Mouse (Mus musculus) forebrain, embryonic 10.5 days (tissue): ENCODE measurements around the gene Hist1h2bh. TPM values are rescaled to one million over a fixed set of nuclear protein-coding genes. Genes with fewer than 3 reads are reported as not detected.

Experiments used
- DNase-seq: peaks from one replicate; pipeline ENCODE4 v3.0.0-alpha.2; 2017; ENCODE audit warnings: low spot score; ENCODE audit errors: extremely low spot score
- H3K27ac ChIP-seq: fragments of 300-500 bp; sonication (generic); 2 replicates; pipeline ENCODE4 v1.5.1; 2016; ENCODE audit warnings: mild to moderate bottlenecking
- H3K27me3 ChIP-seq: fragments of 300-500 bp; sonication (generic); 2 replicates; pipeline ENCODE4 v1.6.1; 2016; ENCODE audit warnings: mild to moderate bottlenecking; ENCODE audit not compliant: poor library complexity, severe bottlenecking
- H3K36me3 ChIP-seq: fragments of 300-500 bp; sonication (generic); replicated peaks from 2 replicates; pipeline ENCODE4 v1.6.1; 2016; ENCODE audit warnings: mild to moderate bottlenecking, moderate library complexity
- H3K4me1 ChIP-seq: fragments of 300-500 bp; sonication (generic); 2 replicates; pipeline ENCODE4 v1.6.1; 2016
- H3K4me3 ChIP-seq: fragments of 300-500 bp; sonication (generic); 2 replicates; pipeline ENCODE4 v1.5.1; 2016; ENCODE audit warnings: mild to moderate bottlenecking, moderate library complexity
- H3K9me3 ChIP-seq: fragments of 300-500 bp; sonication (generic); 2 replicates; pipeline ENCODE4 v1.6.1; 2016; ENCODE audit warnings: mild to moderate bottlenecking, moderate library complexity
- WGBS: fragments of 180-500 bp; shearing (Covaris S2); methylation state at CpG from one replicate; pipeline ENCODE4 v1.1.7; 2016; 5-methylcytosine and 5-hydroxymethylcytosine counted together
- polyA plus RNA-seq: library from polyadenylated mRNA; unstranded; fragments of >200 nt; fragmentation: Nextera tagmentation; extraction: Ambion mirVana; gene quantifications from 2 replicates; pipeline ENCODE4 v1.2.1, GENCODE M21; 2016

Hist1h2bh gene
- polyA plus RNA-seq, 1 experiment from 2014 or later: 0.74 TPM

DNA sequence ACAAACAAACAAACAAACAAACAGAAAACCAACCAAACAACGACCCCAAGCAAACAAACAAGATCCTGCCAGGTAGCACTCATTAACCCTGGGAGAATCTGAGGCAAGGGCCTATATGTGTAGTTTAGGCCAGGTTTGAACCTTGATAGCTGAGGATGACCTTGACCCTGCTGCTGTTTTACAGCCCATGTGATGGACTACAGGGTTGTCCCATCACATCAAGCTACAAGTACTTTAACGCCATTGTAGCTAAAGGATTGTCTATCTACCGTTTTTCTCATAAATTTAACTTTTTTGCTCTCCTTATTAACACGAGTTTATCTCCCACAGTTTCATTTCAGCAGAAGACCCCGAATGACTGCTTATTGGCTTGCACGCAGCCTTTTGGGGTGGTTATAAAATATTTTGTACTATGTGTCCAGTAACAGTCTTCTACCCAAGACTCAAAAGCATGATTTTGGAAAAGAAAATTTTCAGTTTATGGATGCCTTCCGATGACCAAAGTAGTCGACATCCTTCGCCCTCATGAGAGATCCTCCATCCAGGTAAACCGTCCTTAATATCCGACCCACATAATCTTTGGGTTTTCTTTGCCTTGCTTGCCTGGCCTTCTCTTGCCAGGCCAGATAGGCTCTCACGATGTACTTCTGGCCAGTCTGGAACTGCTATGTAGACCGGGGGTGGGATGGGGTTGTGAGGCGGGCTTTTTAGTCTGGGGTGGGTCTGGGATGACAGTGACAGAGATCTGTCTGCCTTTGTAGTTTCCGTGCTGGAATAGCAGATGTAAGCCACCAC is 27.2 kb downstream of the Hist1h2bh start:
- Histone ChIP-seq H3K27me3 (no peaks in the 10 kb centered on the region), H3K9me3 (no peaks in the 10 kb centered on the region), H3K27ac (peak overlapping the region; percentile 68), H3K4me3 (peak overlapping the region; percentile 59), H3K4me1 (peaks cover 15% of the 10 kb centered on the region), H3K36me3 (no peaks in the 10 kb centered on the region)
- no peak for DNase-seq
- WGBS: 56% methylated on average over 15 of the region's 15 CpGs

DNA sequence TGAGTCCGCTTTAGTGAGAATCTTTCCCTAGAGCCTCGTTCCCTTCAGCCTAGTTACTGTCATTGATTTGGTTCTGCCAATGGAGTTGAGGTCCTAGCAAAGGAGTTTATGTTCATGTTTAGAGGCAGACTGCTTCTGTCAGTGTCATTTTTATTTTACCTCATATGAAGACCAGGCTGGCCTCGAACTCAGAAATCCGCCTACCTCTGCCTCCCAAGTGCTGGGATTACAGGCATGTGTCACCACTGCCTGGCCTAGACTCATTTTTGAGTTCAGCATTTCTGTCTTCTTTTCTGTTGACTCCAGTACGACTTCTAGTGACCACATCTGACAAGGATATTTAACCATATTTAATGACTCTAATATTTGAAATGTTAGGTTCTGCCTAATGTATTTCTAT is 27.9 kb downstream of the Hist1h2bh start:
- DNase-seq: no peak
- no peaks in the 10 kb centered on the region for H3K9me3 ChIP-seq
- no peaks in the 10 kb centered on the region for H3K36me3 ChIP-seq
- H3K27ac ChIP-seq: no peak overlapping the region
- H3K4me1 ChIP-seq: peaks cover 21% of the 10 kb centered on the region
- H3K4me3 ChIP-seq: no peak overlapping the region; the same call in 1 of the 2 replicates
- H3K27me3 ChIP-seq: no peaks in the 10 kb centered on the region
- WGBS: 73% methylated on average over 5 of the region's 5 CpGs

- no peak overlapping the region for H3K4me3 ChIP-seq
- no peak overlapping the region for H3K27ac ChIP-seq
- WGBS: 92% methylated on average over 1 of the region's 1 CpGs
Observed at GRCm38 (mm10) chr13:23513517-23513916, 29.7 kb downstream of the Hist1h2bh start.

GRCm38 (mm10) chr13:23510127-23510526 is 33.1 kb downstream of the Hist1h2bh start:
- no peaks in the 10 kb centered on the region for H3K27me3 ChIP-seq
- 44% methylated on average over 1 of the region's 1 CpGs for WGBS
- H3K36me3 ChIP-seq: no peaks in the 10 kb centered on the region
- no peak overlapping the region for H3K4me3 ChIP-seq
- H3K4me1 ChIP-seq: peaks cover 32% of the 10 kb centered on the region
- no peak for DNase-seq
- H3K9me3 ChIP-seq: no peaks in the 10 kb centered on the region
- H3K27ac ChIP-seq: no peak overlapping the region

More at GRCm38 (mm10) chr13:23513517-23513916, 29.7 kb downstream of the Hist1h2bh start:
- H3K4me1 ChIP-seq: peaks cover 21% of the 10 kb centered on the region
- no peaks in the 10 kb centered on the region for H3K9me3 ChIP-seq
- no peaks in the 10 kb centered on the region for H3K27me3 ChIP-seq
- H3K36me3 ChIP-seq: no peaks in the 10 kb centered on the region
- DNase-seq: no peak

- peak; percentile 63 for DNase-seq
- H3K4me3 ChIP-seq: peak overlapping the region; percentile 59
Observed at GRCm38 (mm10) chr13:23506819-23507515, 36.2 kb downstream of the Hist1h2bh start.

DNA sequence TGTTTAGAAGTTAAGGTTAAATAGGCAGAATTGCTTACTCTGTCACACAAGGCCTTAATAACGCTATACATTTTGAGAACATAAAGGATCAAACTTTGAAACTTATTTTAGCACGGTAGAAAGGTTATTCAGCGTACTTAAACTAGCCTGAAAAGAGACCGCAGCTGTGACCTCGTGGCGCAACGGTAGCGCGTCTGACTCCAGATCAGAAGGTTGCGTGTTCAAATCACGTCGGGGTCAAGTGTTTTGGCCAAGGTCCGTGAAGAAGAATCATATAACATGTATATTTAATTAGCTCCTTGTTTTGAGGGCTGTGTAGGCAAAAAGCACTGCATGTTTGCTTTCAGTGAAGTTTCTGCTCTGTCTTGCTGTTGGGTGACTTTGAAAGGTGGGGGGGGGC is 36.8 kb downstream of the Hist1h2bh start:
- Histone ChIP-seq H3K4me1 (peaks cover 65% of the 10 kb centered on the region), H3K27me3 (no peaks in the 10 kb centered on the region), H3K27ac (peak overlapping the region; percentile 74; the same call in 1 of the 2 replicates), H3K36me3 (no peaks in the 10 kb centered on the region), H3K4me3 (peak overlapping the region; percentile 59), H3K9me3 (no peaks in the 10 kb centered on the region)
- under 1% methylated on average over 13 of the region's 13 CpGs for WGBS
- DNase-seq: peak; percentile 72

More at GRCm38 (mm10) chr13:23506819-23507515, 36.2 kb downstream of the Hist1h2bh start:
- Histone ChIP-seq H3K9me3 (no peaks in the 10 kb centered on the region), H3K36me3 (no peaks in the 10 kb centered on the region), H3K27me3 (no peaks in the 10 kb centered on the region), H3K4me1 (peaks cover 58% of the 10 kb centered on the region), H3K27ac (no peak overlapping the region)
- 9% methylated on average over 14 of the region's 14 CpGs for WGBS

DNA sequence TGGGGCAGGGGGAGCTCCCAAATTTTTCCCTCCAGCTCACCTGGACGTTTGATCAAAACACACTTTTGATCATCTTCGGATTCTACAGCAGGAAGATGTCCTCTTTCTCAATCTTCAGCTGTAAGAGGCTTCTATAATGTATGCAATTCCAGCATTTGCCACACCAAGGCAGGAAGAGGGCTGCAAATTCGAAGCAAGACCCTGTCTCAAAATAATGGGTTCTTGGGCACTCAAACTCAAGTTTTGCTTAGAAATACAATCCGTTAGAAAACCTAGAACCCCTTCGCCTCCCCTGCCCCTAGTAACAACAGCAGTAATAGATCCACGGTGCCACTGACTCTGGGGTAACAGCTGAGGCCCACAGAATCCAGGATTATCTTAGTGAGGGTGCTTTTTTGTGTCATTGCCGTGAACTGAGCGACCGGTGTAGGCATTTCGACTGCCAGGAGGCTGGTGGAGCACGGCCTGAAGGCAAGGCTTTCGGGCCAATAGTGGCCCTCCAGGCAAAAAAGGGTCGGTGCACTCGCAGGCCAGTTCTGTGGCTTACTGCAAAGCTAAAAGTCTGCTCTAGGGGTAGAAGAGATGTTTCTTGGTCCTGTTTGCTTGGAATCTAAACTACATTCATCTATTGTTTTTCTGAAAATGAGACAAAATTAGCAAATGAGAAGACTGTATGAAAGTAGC is 37.4 kb downstream of the Hist1h2bh start:
- Histone ChIP-seq H3K36me3 (no peaks in the 10 kb centered on the region), H3K4me3 (peak overlapping the region; percentile 59), H3K4me1 (peaks cover 66% of the 10 kb centered on the region), H3K27ac (peak overlapping the region; percentile 74), H3K9me3 (no peaks in the 10 kb centered on the region), H3K27me3 (no peaks in the 10 kb centered on the region)
- peak; percentile 54 for DNase-seq
- 2% methylated on average over 14 of the region's 14 CpGs for WGBS

GRCm38 (mm10) chr13:23503797-23504196 is 39.4 kb downstream of the Hist1h2bh start:
- Histone ChIP-seq H3K36me3 (no peaks in the 10 kb centered on the region), H3K9me3 (no peaks in the 10 kb centered on the region), H3K4me1 (peaks cover 63% of the 10 kb centered on the region), H3K4me3 (peak overlapping the region; percentile 27), H3K27me3 (no peaks in the 10 kb centered on the region), H3K27ac (no peak overlapping the region)
- peak; percentile 66 for DNase-seq
- under 1% methylated on average over 9 of the region's 9 CpGs for WGBS

- H3K4me1 ChIP-seq: peaks cover 70% of the 10 kb centered on the region
Observed at GRCm38 (mm10) chr13:23502916-23503315, 40.3 kb downstream of the Hist1h2bh start.

DNA sequence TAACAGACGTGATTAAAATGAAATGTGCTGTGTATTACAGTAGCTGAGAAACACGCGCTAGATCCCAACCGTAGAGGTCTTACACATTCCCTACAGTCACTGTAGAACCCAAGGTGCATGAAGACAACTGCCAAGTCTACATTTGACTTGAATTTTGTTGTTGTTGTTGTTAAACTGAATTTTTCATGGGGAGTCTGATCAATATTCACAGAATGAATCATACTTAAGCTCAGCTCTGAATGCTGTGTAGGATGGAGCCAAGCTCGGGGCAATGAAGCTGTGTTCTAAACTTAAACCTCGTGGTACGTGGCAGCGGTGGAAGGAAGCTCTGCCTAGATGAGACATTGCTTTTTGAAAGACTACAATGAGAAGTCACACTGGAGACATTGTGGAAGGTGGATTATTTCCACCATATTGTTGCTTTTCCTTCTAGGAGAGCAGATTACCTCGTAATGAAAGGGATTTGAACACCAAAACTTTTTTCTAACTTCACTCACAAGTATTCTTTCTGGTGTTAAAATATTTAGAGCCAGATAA is 41.1 kb downstream of the Hist1h2bh start:
- Histone ChIP-seq H3K27me3 (no peaks in the 10 kb centered on the region), H3K36me3 (no peaks in the 10 kb centered on the region), H3K4me1 (peaks cover 70% of the 10 kb centered on the region), H3K4me3 (peak overlapping the region; percentile 55), H3K27ac (no peak overlapping the region), H3K9me3 (no peaks in the 10 kb centered on the region)
- 25% methylated on average over 9 of the region's 9 CpGs for WGBS
- no peak for DNase-seq

More at GRCm38 (mm10) chr13:23502916-23503315, 40.3 kb downstream of the Hist1h2bh start:
- no peaks in the 10 kb centered on the region for H3K9me3 ChIP-seq
- H3K36me3 ChIP-seq: no peaks in the 10 kb centered on the region
- WGBS: 26% methylated on average over 4 of the region's 4 CpGs
- H3K4me3 ChIP-seq: 0 out of 2 replicates have a peak overlapping the region, but pooled peaks have one; percentile 27
- H3K27ac ChIP-seq: no peak overlapping the region
- no peak for DNase-seq
- H3K27me3 ChIP-seq: no peaks in the 10 kb centered on the region

- WGBS: 20% methylated on average over 5 of the region's 5 CpGs
- peaks cover 70% of the 10 kb centered on the region for H3K4me1 ChIP-seq
- peak overlapping the region; percentile 55 for H3K4me3 ChIP-seq
- H3K27me3 ChIP-seq: no peaks in the 10 kb centered on the region
- DNase-seq: no peak
- no peaks in the 10 kb centered on the region for H3K36me3 ChIP-seq
- H3K27ac ChIP-seq: no peak overlapping the region
- H3K9me3 ChIP-seq: no peaks in the 10 kb centered on the region
Observed at GRCm38 (mm10) chr13:23501511-23501910, 41.7 kb downstream of the Hist1h2bh start.

DNA sequence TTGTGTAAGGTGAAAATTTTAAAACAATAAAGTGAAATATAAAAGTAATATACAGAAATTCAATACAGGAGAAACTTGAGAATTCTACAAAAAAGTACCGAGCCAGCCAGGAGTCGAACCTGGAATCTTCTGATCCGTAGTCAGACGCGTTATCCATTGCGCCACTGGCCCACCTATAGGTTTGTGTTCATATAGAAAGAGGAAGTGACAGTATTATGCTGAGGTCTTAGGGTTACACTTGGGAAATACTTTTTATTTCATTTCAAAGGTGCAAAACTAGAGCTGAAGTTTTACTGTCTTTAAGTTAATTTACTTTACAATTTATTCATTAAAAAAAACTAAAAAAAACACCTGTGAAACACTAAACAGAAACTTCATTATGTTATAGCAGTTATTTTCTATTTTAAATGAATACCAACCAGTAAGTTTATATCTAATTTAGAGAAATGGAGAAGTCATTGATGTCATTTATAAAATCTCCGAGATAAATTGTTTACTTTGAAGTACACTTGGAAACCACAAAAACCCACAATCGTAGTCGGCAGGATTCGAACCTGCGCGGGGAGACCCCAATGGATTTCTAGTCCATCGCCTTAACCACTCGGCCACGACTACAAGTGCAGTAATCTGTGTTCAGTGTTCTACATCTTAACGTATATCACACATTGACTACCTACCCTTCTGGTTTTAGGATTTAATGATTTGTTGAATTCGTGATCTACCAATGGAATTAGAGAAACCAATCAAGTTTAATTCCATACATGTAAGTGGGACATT is 42.6 kb downstream of the Hist1h2bh start:
- H3K4me3 ChIP-seq: peak overlapping the region; percentile 55
- under 1% methylated on average over 17 of the region's 17 CpGs for WGBS
- H3K36me3 ChIP-seq: no peaks in the 10 kb centered on the region
- peaks cover 65% of the 10 kb centered on the region for H3K4me1 ChIP-seq
- H3K9me3 ChIP-seq: no peaks in the 10 kb centered on the region
- no peak overlapping the region for H3K27ac ChIP-seq
- no peaks in the 10 kb centered on the region for H3K27me3 ChIP-seq
- DNase-seq: peak; percentile 85
